Mouse (Mus musculus) heart, adult 10 weeks (tissue): ENCODE data around the gene Thrap3. TPM values are rescaled to one million over a fixed set of nuclear protein-coding genes. Genes with fewer than 3 reads are reported as not detected.

Experiments used
- polyA plus RNA-seq: library from polyadenylated mRNA; stranded (reverse); fragments of 350-450 nt; fragmentation: Illumina TruSeq; extraction: RNeasy Lipid Tissue Mini Kit (QIAGEN cat#74804); gene quantifications from one replicate; pipeline ENCODE4 v1.2.3, GENCODE M21; 2014; ENCODE audit warnings: low read depth, low replicate concordance

Thrap3 gene
- polyA plus RNA-seq = 96.7 TPM

DNA sequence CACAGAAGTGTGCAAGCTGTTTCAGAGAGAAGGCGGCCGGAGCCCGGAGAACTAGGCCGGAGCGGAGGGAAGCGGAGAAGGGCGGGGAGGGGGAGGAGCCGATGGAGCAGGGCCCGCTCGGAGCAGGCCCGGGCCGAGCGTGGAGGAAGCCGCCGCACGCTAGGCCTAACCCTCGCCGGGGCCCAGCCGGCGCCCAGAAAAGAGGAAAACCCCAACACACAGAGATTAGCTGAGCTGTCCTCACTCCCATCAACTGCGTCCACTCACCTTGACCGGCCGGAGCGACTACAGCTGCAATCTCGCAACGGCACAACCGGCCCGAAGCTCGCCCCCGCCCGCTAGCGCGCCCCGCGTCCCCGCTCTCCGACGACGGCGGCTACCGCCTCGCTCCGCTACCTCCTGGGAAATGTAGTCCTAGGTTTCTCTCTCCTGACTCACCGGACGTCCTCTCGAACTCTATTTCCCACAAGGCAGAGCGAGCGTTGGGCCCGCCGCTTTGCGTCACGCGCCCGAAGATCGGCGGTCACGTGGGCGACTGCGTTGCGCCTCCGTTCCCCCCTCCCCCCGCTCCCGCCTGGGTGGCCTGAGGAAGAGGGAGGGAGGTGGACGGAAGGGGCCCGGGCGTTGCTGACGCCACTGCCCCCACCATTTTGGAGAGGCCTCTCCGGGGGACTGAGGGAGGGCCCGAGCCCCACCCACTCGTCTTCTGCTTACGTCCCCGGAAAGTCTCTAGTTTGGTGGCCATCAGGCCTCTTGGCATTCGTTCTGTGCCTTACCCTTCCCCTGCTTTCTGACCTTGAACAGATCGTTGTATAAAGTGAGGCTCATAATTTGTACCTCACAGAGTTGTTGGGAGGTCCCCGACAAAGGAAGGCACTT is at the start of gene Thrap3:
Gene Thrap3 (minus strand): TSS at position 458 of the 879 bp plus-strand sequence.

DNA sequence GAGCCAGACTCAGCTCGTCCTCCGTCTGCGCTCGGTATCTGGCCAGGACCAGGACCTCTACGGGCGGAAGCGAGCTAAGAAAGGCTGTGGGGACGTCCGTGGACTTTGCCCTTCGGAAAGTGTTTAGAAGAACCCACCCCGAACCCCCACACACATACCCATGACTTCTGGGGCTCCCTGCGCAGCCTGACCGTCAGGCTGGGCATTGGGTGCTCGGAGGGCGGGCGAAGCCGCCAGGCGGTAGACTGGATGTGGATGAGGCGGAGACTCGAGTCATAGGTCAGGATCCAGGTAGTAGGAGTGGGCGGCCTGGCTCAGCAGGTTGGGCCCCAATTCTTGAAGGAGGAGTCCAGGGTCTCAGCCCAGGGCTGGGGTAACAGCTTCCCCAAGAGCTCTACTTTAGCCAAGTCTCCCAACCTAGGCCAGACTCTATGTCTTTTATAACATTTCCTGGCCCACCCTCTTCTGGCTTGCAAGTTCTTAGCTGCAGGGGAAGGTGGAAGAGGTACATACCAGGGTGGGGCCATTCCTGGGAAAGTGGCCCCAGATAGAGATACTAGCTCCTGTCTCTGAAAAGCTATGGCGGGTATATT is 39.4 kb downstream of the Thrap3 start, which contains the start of gene Sh3d21:
Gene Sh3d21 (minus strand): TSS at position 425 of the 593 bp plus-strand sequence.

DNA sequence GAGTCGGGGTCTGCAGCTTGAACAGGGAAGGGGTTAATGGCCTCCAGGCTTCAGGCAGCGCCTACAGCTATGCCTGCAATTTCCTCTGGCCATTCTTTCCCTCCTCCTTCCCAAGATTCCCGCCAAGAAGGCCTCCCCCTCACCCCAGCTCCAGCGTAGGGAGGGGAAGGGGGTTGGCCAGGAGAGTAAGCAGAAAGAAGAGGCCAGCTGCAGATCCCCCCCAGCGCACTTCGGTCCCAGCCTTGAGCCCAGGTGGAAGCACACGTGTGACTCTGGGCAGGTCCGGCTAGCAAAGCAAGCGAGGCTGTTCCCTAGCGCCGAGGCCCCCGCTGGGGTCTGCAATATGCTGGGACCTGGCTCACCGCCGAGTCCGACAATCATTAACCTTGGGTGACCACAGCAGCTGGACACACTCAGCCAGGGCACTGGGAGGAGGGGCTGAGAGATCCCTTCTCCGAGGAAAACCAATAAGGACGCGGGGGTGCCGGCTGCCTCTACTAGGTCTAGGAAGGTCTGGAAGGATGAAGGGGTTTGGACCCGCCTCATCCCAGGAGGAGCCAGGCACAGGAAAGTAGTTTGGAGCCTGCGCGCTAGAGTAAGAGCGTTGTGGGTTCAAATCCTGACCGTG is 54.9 kb downstream of the Thrap3 start, which contains the start of gene Eva1b:
Gene Eva1b (plus strand): TSS at position 212 of the 628 bp plus-strand sequence.

Other genes with a start within 250 kb of the Thrap3 start
- gene Csf3r, start 178.2 kb downstream of the Thrap3 start, polyA plus RNA-seq = 1.4 TPM
- gene Mrps15, start 155.8 kb downstream of the Thrap3 start, polyA plus RNA-seq = 118 TPM
- 2.4 TPM for gene Oscp1, start 144.2 kb downstream of the Thrap3 start, polyA plus RNA-seq
- gene Lsm10, start 106.1 kb downstream of the Thrap3 start, polyA plus RNA-seq = 25.9 TPM
- 45.5 TPM for gene Stk40, start 98.8 kb downstream of the Thrap3 start, polyA plus RNA-seq
- gene Eva1b, start 55.0 kb downstream of the Thrap3 start, polyA plus RNA-seq = 11.4 TPM
- gene Sh3d21, start 39.3 kb downstream of the Thrap3 start, polyA plus RNA-seq = 4.8 TPM
- 205 TPM for gene Map7d1, start 53.6 kb upstream of the Thrap3 start, polyA plus RNA-seq
- gene Trappc3, start 59.6 kb upstream of the Thrap3 start, polyA plus RNA-seq = 60.4 TPM
- gene Col8a2, start 84.0 kb upstream of the Thrap3 start, polyA plus RNA-seq = 0.52 TPM
- 15.6 TPM for gene Adprhl2, start 118.9 kb upstream of the Thrap3 start, polyA plus RNA-seq
- gene Tekt2, start 122.9 kb upstream of the Thrap3 start, polyA plus RNA-seq = 1.8 TPM
- gene Ago3, start 226.8 kb upstream of the Thrap3 start, polyA plus RNA-seq = 4.7 TPM